27 mouse cellular contexts compared by ENCODE assay signal in genomic region chr15:91660277-91661078, GRCm38 (mm10). TPM values are rescaled to one million over a fixed set of nuclear protein-coding genes. Genes with fewer than 3 reads are reported as not detected.
DNase-seq lines count a peak whose midpoint lies in the region; ATAC-seq lines count a peak whose summit lies in the region.
"Had no signal": no experiment of that assay in that cellular context is flagged by ENCODE, and none has a peak within 500 bp of the region (broad histone marks: within the 10 kb centered on the region; RNA-seq: fewer than 3 reads in every experiment).

No protein-coding gene starts in this region.

- peak; percentile 42; the same call in 1 of the 2 replicates for ATAC-seq in lung, embryonic 15.5 days (ENCODE audit: borderline replicate concordance, extremely low read depth, low FRiP score, low TSS enrichment)
- no peak for ATAC-seq in activated CD4-positive, CD25-positive, alpha-beta regulatory T cell, adult 4 months
- ATAC-seq: CD4-positive, CD25-positive, alpha-beta regulatory T cell, adult 4 months; forebrain, embryonic 14.5 days had no signal

- WGBS in lung, embryonic 15.5 days, result 51% methylated on average over 6 of the region's 6 CpGs

- no peaks in the 10 kb centered on the region for H3K9me3 ChIP-seq in lung, embryonic 15.5 days
- H3K9me3 ChIP-seq: embryonic facial prominence, embryonic 15.5 days; heart, embryonic 10.5 days; hindbrain, embryonic 15.5 days; limb, embryonic 13.5 days; liver, embryonic 13.5 days; neural tube, embryonic 12.5 days; stomach, embryonic 15.5 days had no signal

- no peaks in the 10 kb centered on the region for H3K27me3 ChIP-seq in lung, embryonic 15.5 days
- H3K27me3 ChIP-seq: embryonic facial prominence, embryonic 15.5 days; hindbrain, embryonic 15.5 days; limb, embryonic 13.5 days; liver, embryonic 13.5 days; megakaryocyte, embryonic 14.5 days; neural tube, embryonic 12.5 days; stomach, embryonic 15.5 days had no signal

- no peaks in the 10 kb centered on the region for H3K36me3 ChIP-seq in lung, embryonic 15.5 days
- H3K36me3 ChIP-seq: embryonic facial prominence, embryonic 15.5 days; heart, embryonic 10.5 days; hindbrain, embryonic 15.5 days; limb, embryonic 13.5 days; liver, embryonic 13.5 days; neural tube, embryonic 12.5 days; stomach, embryonic 15.5 days had no signal

- no peaks in the 10 kb centered on the region for H3K4me1 ChIP-seq in lung, embryonic 15.5 days
- H3K4me1 ChIP-seq: embryonic facial prominence, embryonic 15.5 days; heart, embryonic 10.5 days; hindbrain, embryonic 15.5 days; limb, embryonic 13.5 days; liver, embryonic 13.5 days; neural tube, embryonic 12.5 days; stomach, embryonic 15.5 days had no signal

- DNase-seq in lung, adult 18-20 months, result peak; percentile 63 to 69
- no peak for DNase-seq in lung, postnatal 14 days
- DNase-seq in lung, postnatal 4 days, result peak; percentile 29 to 64
- no peak for DNase-seq in gastrocnemius, adult 8-10 months (ENCODE audit: low spot score in 2 of 2)
- no peak for DNase-seq in kidney, postnatal 25 days
- DNase-seq: cerebellum, adult 2 months; cerebellum, postnatal 25 days; gastrocnemius, adult 2 months; heart, postnatal 4 days; kidney, adult 8-10 months; kidney, postnatal 10 days; liver, embryonic 13.5 days; midbrain, embryonic 14.5 days; retina, postnatal 1 day; thymus, adult 18-20 months; thymus, postnatal 36 days had no signal

- H3K9ac ChIP-seq in lung, embryonic 15.5 days, result no peak overlapping the region
- H3K9ac ChIP-seq: embryonic facial prominence, embryonic 15.5 days; hindbrain, embryonic 15.5 days; limb, embryonic 13.5 days; liver, embryonic 13.5 days; neural tube, embryonic 12.5 days; stomach, embryonic 15.5 days had no signal

- H3K4me2 ChIP-seq in lung, embryonic 15.5 days, result no peak overlapping the region
- H3K4me2 ChIP-seq: embryonic facial prominence, embryonic 15.5 days; hindbrain, embryonic 15.5 days; limb, embryonic 13.5 days; liver, embryonic 13.5 days; neural tube, embryonic 12.5 days; stomach, embryonic 15.5 days had no signal

- H3K4me3 ChIP-seq in lung, embryonic 15.5 days, result no peak overlapping the region
- H3K4me3 ChIP-seq: embryonic facial prominence, embryonic 15.5 days; gastrocnemius, adult 2 months; heart, embryonic 10.5 days; hindbrain, embryonic 15.5 days; limb, embryonic 13.5 days; liver, embryonic 13.5 days; megakaryocyte, embryonic 14.5 days; neural tube, embryonic 12.5 days; stomach, embryonic 15.5 days had no signal

- peak overlapping the region; percentile 32; the same call in 1 of the 2 replicates for H3K27ac ChIP-seq in lung, embryonic 15.5 days
- H3K27ac ChIP-seq: embryonic facial prominence, embryonic 15.5 days; gastrocnemius, adult 2 months; heart, embryonic 10.5 days; hindbrain, embryonic 15.5 days; limb, embryonic 13.5 days; liver, embryonic 13.5 days; neural tube, embryonic 12.5 days; stomach, embryonic 15.5 days had no signal

RNA-seq across cellular contexts. Expression of gene Lrrk2, which starts 12.5 kb away (rescaled TPM):
- 6.5 and 7.9 TPM in 2 replicates for polyA plus RNA-seq in lung, embryonic 15.5 days (2015; fragmentation: Nextera tagmentation; extraction: Ambion mirVana)
- under 1 TPM in 1 of 2 experiments, not detected in 1; 0.25 TPM for polyA plus RNA-seq in activated CD4-positive, CD25-positive, alpha-beta regulatory T cell, adult 4 months (2017; shearing (Covaris generic))
- total RNA-seq in gastrocnemius, adult 8-10 months (2022), result 1 to 10 TPM; 4.3 to 6.0 (median 5.2) TPM

Comparison
In these comparisons a context has a peak if more than half of its experiments do, and no peak if none do; other contexts are left out.
1. DNase-seq: peak in lung, adult 18-20 months (2 of 2) and lung, postnatal 4 days (2 of 2); none in lung, postnatal 14 days (single experiment), gastrocnemius, adult 8-10 months (0 of 2) and kidney, postnatal 25 days (0 of 2).